Mouse (Mus musculus) lung, adult 2 months (tissue): ENCODE measurements around the gene Cacna1c.

Experiments
- CTCF ChIP-seq: fragments of 200-500 bp; IDR thresholded peaks from 2 replicates; pipeline ENCODE4 v1.5.1; 2011; ENCODE audit warnings: mild to moderate bottlenecking, low read length, control low read depth; ENCODE audit not compliant: insufficient read depth
- POLR2A ChIP-seq: fragments of 200-500 bp; IDR thresholded peaks from 2 replicates; pipeline ENCODE4 v1.6.1; 2011; ENCODE audit warnings: low read depth, mild to moderate bottlenecking, control low read depth, low read length, borderline replicate concordance; ENCODE audit errors: extremely low read depth

DNA sequence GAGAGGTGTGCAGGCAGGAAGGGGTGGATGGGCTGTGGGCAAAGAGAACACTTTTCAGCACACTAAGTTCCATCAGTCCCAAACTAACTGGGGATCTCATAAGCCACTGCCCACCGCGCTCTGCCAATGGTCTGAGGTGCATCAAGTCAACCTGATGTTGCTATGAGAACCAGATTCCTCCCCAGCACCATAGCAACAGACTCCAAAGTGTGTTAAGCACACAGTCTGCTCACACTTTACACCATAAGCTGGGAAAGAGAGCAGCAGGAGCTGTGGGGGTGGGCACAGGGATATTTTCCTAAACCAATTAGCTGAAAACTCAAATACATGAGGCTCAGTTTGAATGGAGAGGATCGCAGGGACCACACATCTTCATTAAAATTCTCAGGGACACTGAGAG, 345.1 kb downstream of the Cacna1c start:
- TF ChIP-seq POLR2A (no peak), CTCF (no peak)
